In the genomic region with DNA sequence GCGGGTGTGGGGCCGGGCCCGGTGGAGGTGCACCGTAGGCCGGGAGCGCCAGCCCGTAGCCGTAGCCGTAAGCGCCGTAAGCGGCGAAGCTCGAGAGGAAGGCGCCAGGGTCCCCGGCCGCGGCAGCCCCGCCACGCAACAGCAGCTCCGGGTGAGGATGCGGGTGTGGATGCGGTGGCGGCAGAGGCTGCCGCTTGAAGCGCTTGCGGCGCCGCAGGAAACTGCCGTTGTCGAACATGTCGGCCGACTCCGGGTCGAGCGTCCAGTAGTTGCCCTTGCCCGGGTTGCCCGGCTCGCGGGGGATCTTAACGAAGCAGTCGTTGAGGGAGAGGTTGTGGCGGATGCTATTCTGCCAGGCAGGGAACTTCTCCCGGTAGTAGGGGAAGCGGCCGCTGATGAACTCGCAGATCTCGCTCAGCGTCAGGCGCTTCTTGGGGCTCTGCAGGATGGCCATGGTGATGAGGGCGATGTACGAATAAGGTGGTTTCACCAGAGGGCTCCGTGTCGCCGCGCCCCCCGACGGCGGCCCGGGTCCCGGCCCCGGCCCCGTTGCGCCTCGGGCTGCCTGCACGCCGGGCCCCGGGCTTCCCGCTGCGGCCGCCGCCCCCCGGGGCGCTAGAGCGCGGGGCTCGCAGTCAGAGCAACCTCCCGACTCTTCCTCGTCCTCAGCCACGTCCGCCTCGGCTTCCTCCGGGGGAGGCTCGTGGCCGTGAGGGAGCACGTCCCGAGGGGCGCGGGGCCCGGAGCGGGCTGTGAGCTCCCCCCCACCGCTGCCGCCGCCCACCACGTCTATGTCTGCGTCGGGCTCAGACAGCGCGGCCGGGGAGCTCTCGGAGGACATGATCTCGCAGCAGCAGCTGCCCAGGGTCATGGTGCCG, we compare ENCODE assay signal across 8 mouse cellular contexts. TPM values are rescaled to one million over a fixed set of nuclear protein-coding genes. Genes with fewer than 3 reads are reported as not detected.
A peak's percentile ranks its signal among the peaks of the same experiment; 100 is the strongest.
DNase-seq lines count a peak whose midpoint lies in the region; ATAC-seq and TF ChIP-seq lines count a peak whose summit lies in the region.

No protein-coding gene starts in this region.

- peaks cover 95% of the 10 kb centered on the region for H3K27me3 ChIP-seq in heart, embryonic 16.5 days (ENCODE audit: control insufficient read depth, insufficient read depth, low read length)
- peaks cover 99% of the 10 kb centered on the region for H3K27me3 ChIP-seq in limb, embryonic 14.5 days (ENCODE audit: control insufficient read depth, insufficient read depth, low read length)
- peaks cover 93% of the 10 kb centered on the region for H3K27me3 ChIP-seq in neural tube, embryonic 11.5 days (ENCODE audit: control insufficient read depth, insufficient read depth, low read length)

- H3K4me2 ChIP-seq in heart, embryonic 16.5 days (ENCODE audit: low read depth, low read length): peak overlapping the region; percentile 97
- H3K4me2 ChIP-seq in limb, embryonic 14.5 days (replicated peaks; ENCODE audit: low read depth, low read length, severe bottlenecking): peak overlapping the region; percentile 78
- peak overlapping the region; percentile 64 for H3K4me2 ChIP-seq in neural tube, embryonic 11.5 days (ENCODE audit: low read depth)

- no peak overlapping the region for H3K27ac ChIP-seq in heart, embryonic 16.5 days (ENCODE audit: low read length)
- H3K27ac ChIP-seq in limb, embryonic 14.5 days (replicated peaks; ENCODE audit: low read depth, low read length): 0 out of 2 replicates have a peak overlapping the region, but pooled peaks have one; percentile 55
- H3K27ac ChIP-seq in neural tube, embryonic 11.5 days (ENCODE audit: low read depth, low read length): no peak overlapping the region

- H3K9ac ChIP-seq in heart, embryonic 16.5 days (ENCODE audit: low read length): peak overlapping the region; percentile 67
- peak overlapping the region; percentile 65 for H3K9ac ChIP-seq in limb, embryonic 14.5 days (ENCODE audit: low read depth, low read length, severe bottlenecking)
- H3K9ac ChIP-seq in neural tube, embryonic 11.5 days (ENCODE audit: low read length): peak overlapping the region; percentile 44

- no peaks in the 10 kb centered on the region for H3K9me3 ChIP-seq in heart, embryonic 16.5 days (replicated peaks; ENCODE audit: control insufficient read depth, low read length)
- H3K9me3 ChIP-seq in limb, embryonic 14.5 days (ENCODE audit: control insufficient read depth, low read length): no peaks in the 10 kb centered on the region
- no peaks in the 10 kb centered on the region for H3K9me3 ChIP-seq in neural tube, embryonic 11.5 days (ENCODE audit: control insufficient read depth, low read length)

- WGBS in heart, embryonic 16.5 days: under 1% methylated on average over 89 of the region's 103 CpGs
- 2% methylated on average over 51 of the region's 103 CpGs for WGBS in limb, embryonic 14.5 days
- under 1% methylated on average over 81 of the region's 103 CpGs for WGBS in neural tube, embryonic 11.5 days

- H3K4me1 ChIP-seq in heart, embryonic 16.5 days (ENCODE audit: control insufficient read depth, insufficient read depth, low read length): peaks cover 3% of the 10 kb centered on the region; the same call in 1 of the 2 replicates
- 0 out of 2 replicates have a peak, but pooled peaks cover 2% of the 10 kb centered on the region for H3K4me1 ChIP-seq in limb, embryonic 14.5 days (ENCODE audit: control insufficient read depth, insufficient read depth, low read length)
- peaks cover 5% of the 10 kb centered on the region; the same call in 1 of the 2 replicates for H3K4me1 ChIP-seq in neural tube, embryonic 11.5 days (ENCODE audit: control insufficient read depth, insufficient read depth, low read length)

- DNase-seq in right cerebral cortex, postnatal 25 days: peak; percentile 27
- DNase-seq in right cerebral cortex, adult 2 months (ENCODE audit: low spot score in 2 of 2): no peak
- peak; percentile 64 for DNase-seq in embryo, embryonic 11 days
- DNase-seq in limb, embryonic 14.5 days (ENCODE audit: low spot score): no peak
- DNase-seq in neural tube, embryonic 11.5 days (ENCODE audit: low spot score): peak; percentile 59
- DNase-seq in thymus, postnatal 4 days: peak; percentile 70
- no peak for DNase-seq in layer of hippocampus, adult 18-20 months (ENCODE audit: low spot score in 2 of 2)

- peak overlapping the region; percentile 62 for H3K4me3 ChIP-seq in heart, embryonic 16.5 days (ENCODE audit: low read length)
- H3K4me3 ChIP-seq in limb, embryonic 14.5 days (replicated peaks; ENCODE audit: low read length): peak overlapping the region; percentile 57
- peak overlapping the region; percentile 46 for H3K4me3 ChIP-seq in neural tube, embryonic 11.5 days (ENCODE audit: low read depth, low read length)

- ATAC-seq in heart, embryonic 16.5 days (replicated peaks; ENCODE audit: extremely low read depth, insufficient read depth, low FRiP score): peak; percentile 47
- no peak; the same call in 1 of the 2 replicates for ATAC-seq in limb, embryonic 14.5 days (ENCODE audit: low FRiP score, low read depth)
- ATAC-seq in neural tube, embryonic 11.5 days (ENCODE audit: insufficient read depth, low FRiP score, low TSS enrichment): peak; percentile 10; the same call in 1 of the 2 replicates

- H3K36me3 ChIP-seq in heart, embryonic 16.5 days (ENCODE audit: control insufficient read depth, insufficient read depth): no peaks in the 10 kb centered on the region
- no peaks in the 10 kb centered on the region for H3K36me3 ChIP-seq in limb, embryonic 14.5 days (ENCODE audit: control insufficient read depth, insufficient read depth, low read length)
- H3K36me3 ChIP-seq in neural tube, embryonic 11.5 days (ENCODE audit: control insufficient read depth, insufficient read depth, low read length): no peaks in the 10 kb centered on the region

- no peak for TF ChIP-seq POLR2A in limb, embryonic 14.5 days (IDR thresholded peaks at IDR 0.05; ENCODE audit: borderline replicate concordance, extremely low read depth, insufficient read depth, insufficient read length)

RNA-seq across cellular contexts. Expression of a gene that starts 0.5 kb away (rescaled TPM):
- polyA plus RNA-seq in heart, embryonic 16.5 days (2015; fragmentation: Nextera tagmentation; extraction: Ambion mirVana): 0.07 TPM in 1 of 2 replicates, not detected in the other
- polyA plus RNA-seq in limb, embryonic 14.5 days (2012; rRNA removed): 3.9 and 6.6 TPM in 2 replicates
- 1.2 and 1.5 TPM in 2 replicates for polyA plus RNA-seq in limb, embryonic 14.5 days (2014; fragmentation: Nextera tagmentation; extraction: Ambion mirVana)
- 0.53 and 1.2 TPM in 2 replicates for polyA plus RNA-seq in neural tube, embryonic 11.5 days (2014; fragmentation: Nextera tagmentation; extraction: Ambion mirVana)
- total RNA-seq in layer of hippocampus, adult 18-20 months (2021): under 1 TPM; 0.20 to 0.27 TPM

RNA-seq across cellular contexts. Expression of a gene that starts 17.6 kb away (rescaled TPM):
- not detected in 2 replicates for polyA plus RNA-seq in heart, embryonic 16.5 days (2015; fragmentation: Nextera tagmentation; extraction: Ambion mirVana)
- polyA plus RNA-seq in limb, embryonic 14.5 days (2012; rRNA removed): not detected in 2 replicates
- polyA plus RNA-seq in limb, embryonic 14.5 days (2014; fragmentation: Nextera tagmentation; extraction: Ambion mirVana): not detected in 2 replicates
- polyA plus RNA-seq in neural tube, embryonic 11.5 days (2014; fragmentation: Nextera tagmentation; extraction: Ambion mirVana): not detected in 2 replicates
- not detected for total RNA-seq in layer of hippocampus, adult 18-20 months (2021)

Comparison
In these comparisons a context has a peak if more than half of its experiments do, and no peak if none do; other contexts are left out.
1. DNase-seq: peak in right cerebral cortex, postnatal 25 days (single experiment), embryo, embryonic 11 days (single experiment), neural tube, embryonic 11.5 days (single experiment) and thymus, postnatal 4 days (single experiment); none in right cerebral cortex, adult 2 months (0 of 2), limb, embryonic 14.5 days (single experiment) and layer of hippocampus, adult 18-20 months (0 of 2).
2. Peak in every context shown above with its lines, with median percentiles within 50 percentile points of each other: H3K4me2 ChIP-seq, H3K4me3 ChIP-seq and H3K9ac ChIP-seq.